Mouse (Mus musculus) T-helper 17 cell (primary cell): Measurements from ENCODE around the gene Il18r1.

ENCODE experiments used
- in situ Hi-C, 2 experiments: fragments of 300-600 bp; cut with MboI, MseI; formaldehyde crosslinking; loops; 1 replicate in 1 of 2; 2 replicates in 1 of 2; pipeline ENCODE4 v1.15.1; 2025; ENCODE audit warnings: high pct_unique_total_duplicates in 2 of 2

Il18r1 gene

DNA sequence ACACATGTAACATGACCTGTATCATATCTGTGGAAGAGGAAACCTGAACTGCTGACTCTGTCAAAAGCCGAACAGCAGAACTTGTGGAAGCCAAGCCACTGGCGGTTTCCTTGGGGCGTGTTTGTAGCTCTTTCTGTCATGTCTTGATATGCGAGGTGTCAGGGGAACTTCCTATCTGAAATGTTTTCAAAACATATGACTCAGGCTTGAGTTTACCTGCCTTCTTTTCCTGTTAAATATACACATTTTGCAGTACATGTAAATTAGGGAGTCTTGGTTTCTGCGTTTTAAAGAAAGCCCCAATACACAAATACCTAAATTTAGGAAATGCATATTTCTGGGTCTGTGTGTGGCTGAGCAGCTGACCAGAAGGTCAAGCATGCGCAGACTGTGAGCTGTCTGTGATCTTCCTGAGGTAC lies 14.2 kb downstream of the Il18r1 start:
- in situ Hi-C loops = no loop called here

- in situ Hi-C loops = no loop called here
Measured at GRCm38 (mm10) chr1:40494594-40494993, 29.2 kb downstream of the Il18r1 start.

GRCm38 (mm10) chr1:40499708-40500107 lies 34.4 kb downstream of the Il18r1 start:
- in situ Hi-C loops = no loop called here

DNA sequence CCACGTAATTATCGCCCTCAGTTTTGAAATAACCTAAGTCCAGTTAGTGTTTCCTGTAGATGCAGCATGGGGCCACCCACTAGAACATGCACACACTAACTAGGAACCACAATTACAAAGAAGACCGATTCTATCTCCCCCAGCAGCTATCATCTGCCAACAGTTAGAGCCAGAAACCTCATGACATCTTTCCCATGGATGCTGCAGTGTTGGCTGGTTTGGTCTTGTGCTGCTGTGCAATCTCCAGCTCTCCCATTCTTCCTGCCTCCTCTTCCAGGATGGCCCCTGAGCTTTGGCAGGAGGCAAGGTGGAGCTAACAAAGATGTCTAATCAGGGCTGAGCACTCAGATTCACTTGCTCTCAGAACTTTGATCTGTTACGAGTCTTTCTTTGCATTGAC lies 35.8 kb downstream of the Il18r1 start:
- in situ Hi-C loops = no loop called here

DNA sequence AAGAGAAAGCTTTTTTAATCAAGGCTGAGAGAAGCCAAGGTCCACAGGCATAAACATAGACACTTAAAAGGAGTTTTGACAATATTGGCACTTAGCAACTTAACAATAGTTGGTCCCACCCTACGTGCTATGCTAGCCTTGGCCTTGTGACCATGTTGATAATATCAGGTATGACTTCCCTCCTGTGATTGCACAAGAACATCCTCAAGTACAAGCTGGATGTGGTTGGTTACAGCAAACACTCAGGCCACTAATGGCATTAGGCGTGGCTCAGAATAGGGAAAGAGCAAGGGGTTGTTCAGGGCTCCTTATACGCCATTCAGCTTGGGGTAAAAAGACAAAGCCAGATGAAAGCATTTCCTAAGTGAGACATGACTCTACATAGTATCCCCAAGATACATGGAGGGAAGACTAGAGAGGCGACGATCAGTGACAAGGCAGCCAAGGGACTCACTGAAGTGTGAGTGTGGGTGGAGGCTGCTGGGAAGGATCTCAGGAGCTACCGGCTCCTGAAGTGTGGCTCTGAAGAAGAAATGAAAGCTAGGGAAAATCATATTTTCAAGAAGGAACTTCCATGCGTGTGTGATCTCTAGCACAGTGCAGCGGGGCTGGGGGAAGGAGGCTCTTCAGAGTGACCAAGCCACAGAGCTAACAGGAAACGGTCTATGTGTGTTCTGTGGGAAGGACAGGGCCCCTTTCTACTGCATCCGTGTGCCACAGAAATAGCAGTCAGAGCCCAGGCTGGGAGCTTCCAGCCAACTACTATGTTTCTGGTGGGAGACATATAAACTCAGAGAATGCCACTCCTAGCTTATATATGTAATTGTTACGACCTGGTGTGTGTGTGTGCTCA lies 36.4 kb downstream of the Il18r1 start:
- in situ Hi-C loops = no loop called here

- in situ Hi-C loops = no loop called here
Measured at GRCm38 (mm10) chr1:40504548-40504947, 39.2 kb downstream of the Il18r1 start.

DNA sequence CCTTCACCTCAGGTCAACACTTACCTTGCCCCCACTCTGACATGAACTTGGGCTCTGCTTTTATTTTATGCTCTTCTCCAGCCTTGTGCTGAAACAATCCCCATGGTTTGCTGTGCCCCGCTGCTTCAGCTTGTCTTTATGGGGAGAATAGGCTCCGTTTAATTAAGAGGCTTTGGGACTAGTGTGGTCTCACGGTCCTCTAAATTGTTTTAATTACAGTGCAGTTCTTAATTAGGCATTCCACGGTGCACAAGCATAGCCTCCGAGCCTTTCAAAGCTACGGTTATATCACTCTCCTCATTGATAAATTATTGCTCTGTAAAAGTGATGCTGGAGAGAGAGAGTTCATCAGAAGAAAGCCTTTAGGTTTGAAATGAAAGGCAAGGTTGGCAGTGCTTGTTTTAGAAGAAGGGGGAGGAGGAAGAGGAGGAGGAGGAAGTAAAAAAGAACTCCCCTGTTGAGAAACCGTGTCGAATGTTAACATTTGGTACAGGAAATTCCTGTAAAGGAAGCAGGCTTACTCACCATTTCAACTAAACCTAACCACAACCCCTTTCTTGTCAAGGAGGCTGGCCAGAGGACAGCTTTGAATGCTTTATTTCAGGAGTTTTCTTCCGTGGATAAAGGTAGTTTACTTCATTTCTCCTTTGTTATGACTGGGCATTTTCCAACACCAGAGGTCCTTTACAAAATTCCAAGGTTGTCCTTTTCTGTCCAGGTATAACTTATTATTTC lies 49.7 kb downstream of the Il18r1 start, which contains the start of gene Il18rap:
Gene Il18rap (plus strand): TSS at position 512 of the 735 bp plus-strand sequence.
- in situ Hi-C loops = loop anchor here (5.0 to 10.0 kb wide), 2 partner anchors 48 to 940 kb away; partner anchors contain the start of genes Il18r1 (in 2 of the 2) and Rnf149 (in 1 of the 2)

DNA sequence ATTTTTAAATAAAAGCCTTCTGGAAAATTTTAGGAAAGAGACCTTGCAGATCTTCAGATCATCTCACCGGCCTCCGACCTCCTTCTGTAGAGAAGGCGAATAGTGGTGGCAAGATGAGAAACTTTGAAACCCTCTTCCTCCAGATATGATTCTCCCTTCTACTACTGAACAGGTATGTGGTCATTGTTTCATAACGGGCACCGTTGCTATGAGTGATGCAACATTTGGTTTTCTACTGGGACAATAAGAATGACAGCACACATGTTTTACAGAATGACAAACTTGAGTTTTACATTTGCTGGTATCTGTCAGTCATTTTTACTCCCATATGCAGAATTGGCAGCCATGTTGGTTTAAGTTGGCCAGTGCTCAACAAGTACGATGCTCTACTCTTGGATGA lies 51.0 kb downstream of the Il18r1 start:
- in situ Hi-C loops = loop anchor here in 1 of 2 experiments (10.0 kb wide), 1 partner anchor 942 kb away; the partner anchor contains the start of gene Rnf149

DNA sequence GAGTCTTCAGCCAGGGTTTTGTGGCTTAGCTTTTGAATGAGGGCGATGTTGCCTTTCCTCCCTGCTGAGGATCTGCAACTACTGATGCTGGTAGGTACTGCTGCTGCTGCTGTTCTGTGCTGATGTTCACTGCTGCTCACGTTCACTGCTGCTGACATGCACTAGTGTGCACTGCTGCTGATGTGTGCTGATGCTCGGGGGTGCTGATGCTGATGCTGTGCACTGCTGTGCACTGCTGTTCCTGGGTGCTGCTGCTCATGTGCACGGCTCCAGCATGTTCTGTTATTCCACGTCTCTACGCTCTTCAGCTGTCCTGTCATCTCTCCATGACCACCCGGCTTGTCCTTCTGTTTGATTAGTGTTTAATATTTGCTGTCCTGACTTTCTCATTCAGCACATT lies 57.6 kb downstream of the Il18r1 start:
- in situ Hi-C loops = no loop called here

- in situ Hi-C loops = no loop called here
Measured at GRCm38 (mm10) chr1:40523971-40524722, 58.8 kb downstream of the Il18r1 start.

DNA sequence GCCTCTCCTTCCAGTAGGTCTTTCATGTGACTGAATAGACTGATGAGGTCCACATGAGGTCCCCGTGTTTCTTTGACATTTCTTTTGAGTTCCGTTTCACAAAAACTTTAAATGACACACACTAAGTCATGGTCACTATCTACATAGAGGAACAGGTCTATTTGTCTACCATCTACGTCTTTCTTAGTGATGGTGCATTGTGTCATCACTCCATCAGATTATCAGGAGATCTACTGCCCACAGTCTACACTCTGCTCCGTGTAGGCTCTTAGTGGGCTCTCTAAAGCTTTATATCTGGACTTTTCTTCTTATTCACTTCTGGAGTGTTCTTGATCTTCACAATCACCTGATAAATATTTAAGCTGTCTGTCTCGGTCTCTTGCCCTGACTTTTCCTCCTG lies 63.9 kb downstream of the Il18r1 start:
- in situ Hi-C loops = loop anchor here in 1 of 2 experiments (25.0 kb wide), 1 partner anchor 417 kb away; no protein-coding TSS in a partner anchor

DNA sequence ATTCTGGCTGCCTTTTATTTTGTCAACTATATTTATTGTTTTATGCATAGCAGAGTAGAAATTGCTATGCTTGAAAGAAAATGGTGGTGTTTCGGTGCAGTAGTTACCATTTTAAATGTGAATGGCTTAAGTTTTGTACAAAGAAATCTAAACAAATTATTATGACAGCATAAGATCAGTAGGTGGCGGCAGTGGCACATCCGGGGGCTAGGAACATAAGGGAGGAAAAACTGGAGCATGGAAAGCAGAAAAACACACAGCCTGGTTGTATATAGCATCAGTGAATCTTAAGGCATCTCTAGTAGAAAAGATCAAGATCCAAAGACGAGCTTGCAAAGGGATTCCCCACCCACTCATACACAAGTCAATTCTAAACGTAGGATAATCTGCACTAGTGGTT lies 72.2 kb downstream of the Il18r1 start:
- in situ Hi-C loops = loop anchor here (10.0 to 25.0 kb wide), 2 partner anchors 425 to 523 kb away; no protein-coding TSS in a partner anchor

DNA sequence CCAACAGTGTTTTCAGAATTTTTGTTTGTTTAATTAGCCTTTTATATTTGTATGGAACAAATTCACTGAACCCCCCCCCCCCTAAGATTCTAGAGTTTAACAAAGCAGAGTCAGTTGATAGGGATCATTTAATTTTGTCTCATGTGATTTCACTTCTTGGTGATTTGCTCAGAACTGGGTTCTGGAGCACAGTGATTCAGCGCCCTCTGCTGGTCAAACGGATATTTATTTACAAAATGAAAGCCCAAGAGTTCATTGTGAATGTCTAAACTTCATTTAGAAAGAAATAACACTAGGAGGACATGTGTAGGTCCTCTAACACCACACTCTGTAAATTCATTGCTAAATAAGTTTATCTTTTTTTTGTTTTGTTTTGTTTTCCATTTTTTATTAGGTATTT lies 79.3 kb downstream of the Il18r1 start:
- in situ Hi-C loops = loop anchor here (5.0 to 25.0 kb wide), 5 partner anchors 72 to 432 kb away; partner anchors contain the start of gene Il18r1 (in 1 of the 2)

GRCm38 (mm10) chr1:40546645-40547044 lies 81.3 kb downstream of the Il18r1 start:
- in situ Hi-C loops = loop anchor here (5.0 to 25.0 kb wide), 2 partner anchors 409 to 434 kb away; no protein-coding TSS in a partner anchor

GRCm38 (mm10) chr1:40547064-40547572 lies 81.8 kb downstream of the Il18r1 start:
- in situ Hi-C loops = loop anchor here (5.0 to 25.0 kb wide), 2 partner anchors 410 to 435 kb away; no protein-coding TSS in a partner anchor

DNA sequence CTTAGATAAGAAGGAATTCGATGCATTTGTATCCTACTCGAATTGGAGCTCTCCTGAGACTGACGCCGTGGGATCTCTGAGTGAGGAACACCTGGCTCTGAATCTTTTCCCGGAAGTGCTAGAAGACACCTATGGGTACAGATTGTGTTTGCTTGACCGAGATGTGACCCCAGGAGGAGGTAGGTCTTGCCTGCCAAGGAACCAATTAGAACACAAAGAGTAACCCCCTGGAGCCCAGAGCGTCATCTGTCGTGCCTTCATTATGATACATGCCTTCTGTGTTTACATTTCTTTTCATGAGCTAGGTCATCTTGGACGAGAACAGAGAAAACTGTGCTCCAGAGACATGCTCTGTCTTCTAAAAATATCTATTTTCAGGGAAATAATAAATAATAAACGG lies 82.4 kb downstream of the Il18r1 start:
- in situ Hi-C loops = loop anchor here (5.0 to 25.0 kb wide), 2 partner anchors 410 to 435 kb away; no protein-coding TSS in a partner anchor
